Mouse (Mus musculus) hindbrain, embryonic 15.5 days (tissue): Measurements from ENCODE around the gene Srrd. TPM values are rescaled to one million over a fixed set of nuclear protein-coding genes. Genes with fewer than 3 reads are reported as not detected.
"Not testable (repeated sequence)": the region's sequence is repeated elsewhere in the genome, so short reads cannot be mapped to it uniquely, and the experiment has no call there.

Source experiments
- ATAC-seq: fragments of 200-750 bp; cut with Nextera tagmentation; 2 replicates; pipeline ENCODE4 v1.8.0; 2017; ENCODE audit warnings: low read depth, moderate number of reproducible peaks, moderate TSS enrichment; ENCODE audit not compliant: low FRiP score
- H3K27ac ChIP-seq: fragments of 300-500 bp; sonication (generic); replicated peaks from 2 replicates; pipeline ENCODE4 v1.5.1; 2015; ENCODE audit warnings: mild to moderate bottlenecking, inconsistent platforms
- H3K27me3 ChIP-seq: fragments of 300-500 bp; sonication (generic); 2 replicates; pipeline ENCODE4 v1.6.1; 2015; ENCODE audit warnings: control low read depth, inconsistent platforms
- H3K36me3 ChIP-seq: fragments of 300-500 bp; sonication (generic); 2 replicates; pipeline ENCODE4 v1.6.1; 2015; ENCODE audit warnings: control low read depth, inconsistent platforms
- H3K4me1 ChIP-seq: fragments of 300-500 bp; sonication (generic); replicated peaks from 2 replicates; pipeline ENCODE4 v1.6.1; 2015; ENCODE audit warnings: control low read depth, inconsistent platforms
- H3K4me2 ChIP-seq: fragments of 300-500 bp; sonication (generic); 2 replicates; pipeline ENCODE4 v1.6.1; 2015; ENCODE audit warnings: moderate library complexity, mild to moderate bottlenecking, inconsistent platforms
- H3K4me3 ChIP-seq: fragments of 300-500 bp; sonication (generic); 2 replicates; pipeline ENCODE4 v1.5.1; 2015; ENCODE audit warnings: mild to moderate bottlenecking, inconsistent platforms
- H3K9ac ChIP-seq: fragments of 300-500 bp; sonication (generic); 2 replicates; pipeline ENCODE4 v1.6.1; 2015; ENCODE audit warnings: inconsistent platforms
- H3K9me3 ChIP-seq: fragments of 300-500 bp; sonication (generic); 2 replicates; pipeline ENCODE4 v1.6.1; 2016; ENCODE audit warnings: control low read depth, inconsistent platforms
- whole genome bisulfite sequencing: fragments of 180-500 bp; shearing (Covaris S2); methylation state at CpG from one replicate; pipeline ENCODE4 v1.1.7; 2015; 5-methylcytosine and 5-hydroxymethylcytosine counted together
- polyA plus RNA-seq: library from polyadenylated mRNA; unstranded; fragments of >200 nt; fragmentation: Nextera tagmentation; extraction: Ambion mirVana; gene quantifications from 2 replicates; pipeline ENCODE4 v1.2.1, GENCODE M21; 2015

The Srrd gene
- polyA plus RNA-seq, 1 experiment from 2014 or later, result 58.9 TPM

GRCm38 (mm10) chr5:112326446-112327009 is 16.3 kb downstream of the Srrd start:
- Histone ChIP-seq H3K9ac (peak overlapping the region; percentile 87), H3K9me3 (no peaks in the 10 kb centered on the region), H3K27me3 (no peaks in the 10 kb centered on the region), H3K4me1 (peaks cover 27% of the 10 kb centered on the region), H3K27ac (peak overlapping the region; percentile 62; the same call in 1 of the 2 replicates), H3K4me2 (peak overlapping the region; percentile 75), H3K36me3 (peaks cover 35% of the 10 kb centered on the region), H3K4me3 (peak overlapping the region; percentile 94)
- 2% methylated on average over 33 of the region's 33 CpGs for WGBS
- ATAC-seq, result peak; percentile 81

GRCm38 (mm10) chr5:112325546-112326445 is 17.0 kb downstream of the Srrd start, which contains the start of gene Tfip11:
Gene Tfip11, plus strand, starts transcription at chr5:112326358.
- Histone ChIP-seq H3K27me3 (no peaks in the 10 kb centered on the region), H3K4me1 (peaks cover 27% of the 10 kb centered on the region), H3K9ac (peak within 1 kb of the TSS; percentile 87), H3K9me3 (no peaks in the 10 kb centered on the region), H3K36me3 (peaks cover 27% of the 10 kb centered on the region), H3K4me2 (peak within 1 kb of the TSS; percentile 75), H3K27ac (peak within 1 kb of the TSS; percentile 80), H3K4me3 (peak within 1 kb of the TSS; percentile 94)
- ATAC-seq, result peak; percentile 91
- 9% methylated on average over 48 of the region's 48 CpGs for WGBS

- WGBS, result 37% methylated on average over 24 of the region's 24 CpGs
- H3K27ac ChIP-seq, result no peak overlapping the region
Observed at GRCm38 (mm10) chr5:112324637-112325545, 17.9 kb downstream of the Srrd start.

GRCm38 (mm10) chr5:112323246-112323645 is 19.6 kb downstream of the Srrd start:
- Histone ChIP-seq H3K36me3 (peaks cover 4% of the 10 kb centered on the region; the same call in 1 of the 2 replicates), H3K9me3 (no peaks in the 10 kb centered on the region), H3K4me3 (no peak overlapping the region), H3K27me3 (no peaks in the 10 kb centered on the region), H3K9ac (no peak overlapping the region), H3K4me1 (peaks cover 26% of the 10 kb centered on the region), H3K4me2 (no peak overlapping the region), H3K27ac (no peak overlapping the region)
- no peak for ATAC-seq
- 88% methylated on average over 6 of the region's 6 CpGs for WGBS

More at GRCm38 (mm10) chr5:112324637-112325545, 17.9 kb downstream of the Srrd start:
- Histone ChIP-seq H3K9ac (no peak overlapping the region), H3K9me3 (no peaks in the 10 kb centered on the region), H3K4me2 (peak overlapping the region; percentile 75), H3K4me3 (no peak overlapping the region; the same call in 1 of the 2 replicates), H3K36me3 (peaks cover 18% of the 10 kb centered on the region), H3K27me3 (no peaks in the 10 kb centered on the region), H3K4me1 (peaks cover 27% of the 10 kb centered on the region)
- ATAC-seq, result no peak

GRCm38 (mm10) chr5:112321376-112321775 is 21.5 kb downstream of the Srrd start:
- Histone ChIP-seq H3K9ac (no peak overlapping the region), H3K4me1 (peaks cover 9% of the 10 kb centered on the region), H3K4me3 (no peak overlapping the region), H3K9me3 (no peaks in the 10 kb centered on the region), H3K27me3 (no peaks in the 10 kb centered on the region), H3K36me3 (no peaks in the 10 kb centered on the region), H3K4me2 (no peak overlapping the region), H3K27ac (no peak overlapping the region)
- 83% methylated on average over 4 of the region's 4 CpGs for WGBS
- no peak for ATAC-seq

- peaks cover 9% of the 10 kb centered on the region for H3K4me1 ChIP-seq
- no peak for ATAC-seq
- 76% methylated on average over 6 of the region's 6 CpGs for WGBS
Observed at GRCm38 (mm10) chr5:112320936-112321335, 21.9 kb downstream of the Srrd start.

GRCm38 (mm10) chr5:112320379-112320778 is 22.5 kb downstream of the Srrd start:
- Histone ChIP-seq H3K4me3 (no peak overlapping the region), H3K4me1 (peaks cover 5% of the 10 kb centered on the region)
- WGBS, result 80% methylated on average over 5 of the region's 5 CpGs

More at GRCm38 (mm10) chr5:112320936-112321335, 21.9 kb downstream of the Srrd start:
- no peak overlapping the region for H3K4me2 ChIP-seq
- no peaks in the 10 kb centered on the region for H3K36me3 ChIP-seq
- no peak overlapping the region for H3K4me3 ChIP-seq
- H3K9ac ChIP-seq, result no peak overlapping the region
- H3K27ac ChIP-seq, result no peak overlapping the region
- H3K9me3 ChIP-seq, result no peaks in the 10 kb centered on the region
- no peaks in the 10 kb centered on the region for H3K27me3 ChIP-seq

GRCm38 (mm10) chr5:112319343-112319742 is 23.5 kb downstream of the Srrd start:
- ATAC-seq, H3K4me1 ChIP-seq, H3K27ac ChIP-seq, H3K9me3 ChIP-seq, H3K4me3 ChIP-seq, H3K27me3 ChIP-seq, H3K4me2 ChIP-seq, H3K9ac ChIP-seq, H3K36me3 ChIP-seq: not testable (repeated sequence)
- WGBS, result 52% methylated on average over 2 of the region's 2 CpGs

More at GRCm38 (mm10) chr5:112320379-112320778, 22.5 kb downstream of the Srrd start:
- Histone ChIP-seq H3K27ac (no peak overlapping the region), H3K36me3 (peaks cover 1% of the 10 kb centered on the region; the same call in 1 of the 2 replicates), H3K9me3 (no peaks in the 10 kb centered on the region), H3K27me3 (no peaks in the 10 kb centered on the region), H3K9ac (no peak overlapping the region), H3K4me2 (no peak overlapping the region)
- ATAC-seq, result no peak

- Histone ChIP-seq H3K36me3 (peaks cover 7% of the 10 kb centered on the region; the same call in 1 of the 2 replicates), H3K4me1 (no peaks in the 10 kb centered on the region), H3K27me3 (no peaks in the 10 kb centered on the region), H3K27ac (no peak overlapping the region), H3K4me3 (no peak overlapping the region), H3K4me2 (no peak overlapping the region), H3K9ac (no peak overlapping the region), H3K9me3 (no peaks in the 10 kb centered on the region)
- ATAC-seq, result no peak
- 58% methylated on average over 5 of the region's 5 CpGs for WGBS
Observed at GRCm38 (mm10) chr5:112317328-112317727, 25.5 kb downstream of the Srrd start.

- H3K27me3 ChIP-seq, result no peaks in the 10 kb centered on the region
- H3K36me3 ChIP-seq, result peaks cover 7% of the 10 kb centered on the region; the same call in 1 of the 2 replicates
- no peak overlapping the region for H3K4me3 ChIP-seq
- no peak overlapping the region for H3K27ac ChIP-seq
- H3K9me3 ChIP-seq, result no peaks in the 10 kb centered on the region
- no peak overlapping the region for H3K9ac ChIP-seq
- ATAC-seq, result no peak
- 77% methylated on average over 5 of the region's 5 CpGs for WGBS
- no peak overlapping the region for H3K4me2 ChIP-seq
- no peaks in the 10 kb centered on the region for H3K4me1 ChIP-seq
Observed at GRCm38 (mm10) chr5:112316468-112316867, 26.4 kb downstream of the Srrd start.

- H3K9ac ChIP-seq, result 0 out of 2 replicates have a peak overlapping the region, but pooled peaks have one; percentile 22
- WGBS, result 63% methylated on average over 11 of the region's 11 CpGs
- no peak overlapping the region for H3K27ac ChIP-seq
- no peaks in the 10 kb centered on the region for H3K9me3 ChIP-seq
- no peaks in the 10 kb centered on the region for H3K4me1 ChIP-seq
- H3K27me3 ChIP-seq, result no peaks in the 10 kb centered on the region
- H3K4me3 ChIP-seq, result no peak overlapping the region
- H3K36me3 ChIP-seq, result peaks cover 20% of the 10 kb centered on the region
- ATAC-seq, result peak; percentile 54; the same call in 1 of the 2 replicates
- H3K4me2 ChIP-seq, result no peak overlapping the region
Observed at GRCm38 (mm10) chr5:112313222-112313885, 29.5 kb downstream of the Srrd start.
